Mouse (Mus musculus) adipocyte (in vitro differentiated cells): ENCODE results near the gene Kcnj3.
A peak's percentile ranks its signal among the peaks of the same experiment; 100 is the strongest.

Experiments used
- DNase-seq: peaks from one replicate; pipeline ENCODE4 v3.0.0-alpha.2; 2016; ENCODE audit warnings: low spot score

The Kcnj3 gene

DNA sequence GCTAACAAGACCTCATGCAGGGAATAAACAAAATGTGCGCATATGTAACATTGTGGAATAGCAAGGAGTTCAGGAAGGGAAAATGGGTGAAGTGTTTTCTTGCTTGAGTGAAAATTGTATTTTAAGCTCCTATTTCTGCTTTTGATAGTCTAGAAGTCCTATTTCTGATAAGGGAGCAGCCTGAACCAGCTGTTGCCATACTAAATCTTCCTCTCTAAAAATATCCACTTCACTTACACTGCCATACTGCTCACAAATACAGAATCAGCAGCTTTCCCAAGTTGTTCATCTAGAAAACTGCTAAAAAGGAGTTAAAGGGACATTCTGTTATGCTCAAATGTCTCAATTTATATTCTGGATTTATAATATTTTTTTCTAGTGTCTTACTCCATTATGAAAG is 69.9 kb downstream of the Kcnj3 start:
- no peak for DNase-seq

GRCm38 (mm10) chr2:55517297-55517696 is 81.5 kb downstream of the Kcnj3 start:
- no peak for DNase-seq

DNA sequence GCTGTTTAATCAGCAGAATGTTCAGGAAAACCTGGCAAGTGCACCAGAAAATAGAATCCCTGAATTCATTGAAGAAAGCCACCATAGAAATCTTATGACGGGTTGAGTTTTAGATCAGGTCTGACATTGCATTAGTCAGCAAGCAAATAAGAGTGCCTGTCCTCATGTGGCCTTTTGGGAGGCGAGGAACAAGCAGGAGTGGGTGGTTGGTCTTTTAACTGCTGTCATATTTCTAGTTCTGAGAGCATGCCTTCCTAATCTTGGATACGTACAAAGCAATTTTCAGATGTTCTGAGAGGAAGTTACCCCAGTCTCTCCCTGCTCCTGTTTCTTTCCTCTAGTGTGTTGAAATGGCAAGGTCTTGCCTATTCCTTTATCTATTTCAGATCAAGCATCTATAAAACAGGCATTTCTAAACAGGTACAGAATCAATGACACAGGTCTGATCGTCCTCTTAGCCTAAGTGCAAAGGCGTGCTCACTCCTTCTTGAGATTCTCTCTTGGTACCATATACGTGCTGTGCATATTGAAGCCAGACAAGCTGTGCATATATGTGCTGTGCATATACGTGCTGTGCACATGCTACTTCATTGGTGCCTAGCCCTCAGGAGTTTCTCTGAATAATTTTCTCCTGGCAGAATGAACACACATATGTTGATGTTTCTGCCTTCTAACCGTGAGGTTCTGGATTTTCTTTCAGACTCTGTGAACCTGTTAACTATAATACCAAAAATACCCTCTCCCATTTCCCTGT is 97.1 kb downstream of the Kcnj3 start:
- no peak for DNase-seq

- DNase-seq: no peak
Observed at GRCm38 (mm10) chr2:55534946-55535345, 99.2 kb downstream of the Kcnj3 start.

DNA sequence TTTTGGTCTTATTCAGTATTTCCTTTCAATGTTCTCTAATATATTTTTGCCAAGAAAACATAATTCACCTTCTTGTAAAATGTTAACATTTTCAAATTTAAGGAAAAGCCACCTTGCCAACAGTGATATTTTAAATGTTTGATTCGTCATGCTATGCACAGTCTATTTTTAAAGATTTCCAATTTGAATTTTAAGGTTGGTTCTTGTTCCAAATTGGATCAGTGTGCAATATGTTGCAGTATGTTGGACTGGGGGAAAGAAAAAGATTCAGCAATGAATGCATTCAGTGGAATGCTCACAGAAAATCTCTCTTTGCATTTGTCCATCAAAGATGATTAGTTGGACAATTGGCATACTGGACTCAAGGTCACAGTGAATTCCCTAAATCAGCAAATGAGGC is 99.7 kb downstream of the Kcnj3 start:
- no peak for DNase-seq

DNA sequence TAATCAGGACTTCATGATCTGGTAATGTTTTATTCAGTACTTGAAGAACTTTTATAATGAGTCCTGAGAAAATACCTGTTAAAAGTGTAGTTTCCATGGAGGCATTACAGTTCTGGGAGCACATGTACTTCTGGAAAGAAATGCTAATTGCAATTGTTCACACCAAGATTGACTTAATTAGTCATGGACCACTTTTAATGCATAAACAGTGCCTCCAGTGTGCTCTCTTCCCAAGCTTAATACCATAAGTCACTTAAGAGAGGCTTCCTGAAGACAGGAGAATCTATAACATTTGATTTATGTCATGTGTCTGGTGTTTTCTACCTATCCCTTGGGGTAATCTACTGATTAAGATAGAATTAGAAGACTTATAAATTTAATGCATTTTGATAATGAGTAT is 111.8 kb downstream of the Kcnj3 start:
- no peak for DNase-seq

DNA sequence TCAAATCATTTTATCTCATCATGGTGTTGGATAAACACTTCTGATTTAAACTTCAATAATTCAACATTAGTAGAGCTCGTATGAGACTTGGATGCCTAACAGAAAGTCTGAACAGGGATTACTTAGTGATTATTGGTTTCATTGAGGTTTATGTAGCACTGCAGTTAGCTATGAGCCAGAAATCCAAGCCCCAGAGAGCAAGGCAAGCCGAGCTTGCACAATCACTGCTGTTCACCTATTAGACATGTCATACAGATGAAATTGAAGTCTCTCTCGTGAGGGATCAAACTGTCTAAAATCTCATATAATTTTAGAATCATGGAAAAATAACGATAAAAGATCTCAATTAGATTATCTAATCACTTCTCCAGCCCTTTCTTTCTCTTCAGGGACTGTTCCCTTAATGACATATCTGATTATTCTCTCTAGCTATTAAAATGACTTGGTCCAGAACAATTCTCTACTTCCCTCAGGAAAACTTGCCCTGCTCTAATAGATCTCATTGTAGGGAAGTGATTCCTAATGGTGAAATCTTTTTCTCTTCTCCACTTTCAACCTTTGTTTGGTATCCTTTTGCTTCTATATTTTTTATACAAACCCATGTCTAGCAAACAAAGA is 122.7 kb downstream of the Kcnj3 start:
- no peak for DNase-seq

- peak; percentile 24 for DNase-seq
Observed at GRCm38 (mm10) chr2:55569291-55569690, 133.5 kb downstream of the Kcnj3 start.

DNA sequence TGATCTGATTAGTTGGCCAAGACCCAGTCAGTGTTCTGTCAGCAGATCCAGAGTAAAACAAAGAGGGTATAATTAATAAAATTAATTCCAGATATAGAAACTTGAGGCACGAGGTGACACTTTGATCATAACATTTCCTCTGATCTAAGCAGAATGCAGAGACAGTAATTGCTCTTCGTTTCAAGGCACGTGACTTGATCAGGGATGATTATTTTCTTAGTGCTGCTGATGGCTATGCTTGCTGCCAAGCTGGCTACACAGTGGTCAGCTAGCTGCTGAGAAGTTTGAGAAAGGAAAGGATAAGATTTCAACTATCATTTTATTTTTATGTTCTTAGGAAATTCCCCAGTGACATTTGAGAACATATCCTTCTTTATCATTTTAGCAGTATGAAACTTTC is 135.7 kb downstream of the Kcnj3 start:
- no peak for DNase-seq

DNA sequence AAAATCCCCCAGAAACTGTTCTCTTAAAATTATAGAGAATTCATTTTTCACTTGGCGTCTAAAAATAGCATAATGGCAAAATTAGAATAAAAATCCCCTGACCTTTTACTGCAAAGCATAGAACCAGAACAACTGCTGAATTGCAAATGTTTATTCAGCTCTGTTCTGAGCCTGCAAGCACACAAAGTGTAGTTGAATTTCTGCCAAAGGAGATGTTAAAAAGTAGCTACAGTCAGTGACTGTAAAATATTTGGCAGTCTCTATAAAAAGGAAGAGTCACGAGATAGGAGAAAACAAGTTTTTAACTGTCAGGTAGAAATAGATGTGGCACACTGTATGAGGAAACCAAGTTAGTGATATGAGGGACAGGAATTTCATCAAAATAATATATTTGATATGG is 144.5 kb downstream of the Kcnj3 start:
- DNase-seq: peak; percentile 45

DNA sequence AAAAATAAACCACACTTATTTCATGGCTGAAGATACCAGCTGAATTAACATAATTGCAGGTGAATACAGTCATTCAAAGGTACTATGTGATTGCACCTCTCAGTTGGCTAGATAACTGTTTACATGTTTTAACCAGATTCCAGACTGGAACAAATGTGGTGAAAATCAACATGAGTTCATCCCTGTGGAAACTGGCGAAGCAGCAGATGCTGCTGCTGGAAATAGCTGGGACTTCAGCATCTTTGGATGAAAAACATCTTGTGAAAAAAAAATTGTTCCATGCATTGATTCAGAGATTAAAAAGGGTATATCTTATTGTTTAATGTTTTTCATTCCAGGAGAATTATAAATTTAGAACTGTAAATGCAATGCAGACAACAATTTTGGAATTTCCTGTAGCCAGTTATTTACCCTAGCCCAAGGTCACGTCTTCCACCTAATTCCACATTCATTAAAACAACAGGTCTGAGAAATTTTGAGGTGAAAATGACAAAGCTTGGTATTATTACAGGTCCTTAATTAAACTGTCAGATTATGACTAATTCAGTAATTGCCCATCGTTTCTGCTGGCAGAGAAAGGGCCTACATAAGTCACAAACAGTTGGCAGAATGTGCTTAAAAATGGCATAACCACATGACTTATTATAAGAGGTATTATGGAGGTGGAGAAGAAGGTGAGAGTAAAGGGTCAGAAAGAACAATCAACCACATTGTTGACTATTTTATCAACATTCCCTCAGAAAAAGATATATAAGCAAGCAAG is 155.6 kb downstream of the Kcnj3 start:
- DNase-seq: no peak
